Mouse (Mus musculus) stomach, embryonic 16.5 days (tissue): ENCODE measurements around the gene Slc24a2. TPM values are rescaled to one million over a fixed set of nuclear protein-coding genes. Genes with fewer than 3 reads are reported as not detected.

Source experiments
- ATAC-seq: fragments of 200-750 bp; cut with Nextera tagmentation; 2 replicates; pipeline ENCODE4 v1.8.0; 2017; ENCODE audit warnings: moderate number of reproducible peaks, moderate TSS enrichment; ENCODE audit not compliant: insufficient read depth, low FRiP score
- H3K27ac ChIP-seq: fragments of 300-500 bp; sonication (generic); 2 replicates; pipeline ENCODE4 v1.5.1; 2014; ENCODE audit warnings: low read length
- H3K27me3 ChIP-seq: fragments of 300-500 bp; sonication (generic); 2 replicates; pipeline ENCODE4 v1.6.1; 2014; ENCODE audit warnings: low read length, control low read depth, mixed read lengths; ENCODE audit not compliant: control insufficient read depth, insufficient read depth
- H3K36me3 ChIP-seq: fragments of 300-500 bp; sonication (generic); 2 replicates; pipeline ENCODE4 v1.6.1; 2014; ENCODE audit warnings: low read length; ENCODE audit not compliant: control insufficient read depth, insufficient read depth
- H3K4me1 ChIP-seq: fragments of 300-500 bp; sonication (generic); 2 replicates; pipeline ENCODE4 v1.6.1; 2014; ENCODE audit warnings: low read length, control low read depth, mixed read lengths; ENCODE audit not compliant: control insufficient read depth, insufficient read depth
- H3K4me2 ChIP-seq: fragments of 300-500 bp; sonication (generic); 2 replicates; pipeline ENCODE4 v1.6.1; 2014; ENCODE audit warnings: low read depth, low read length, mixed read lengths
- H3K4me3 ChIP-seq: fragments of 300-500 bp; sonication (generic); replicated peaks from 2 replicates; pipeline ENCODE4 v1.5.1; 2014; ENCODE audit warnings: mild to moderate bottlenecking, low read length
- H3K9ac ChIP-seq: fragments of 300-500 bp; sonication (generic); 2 replicates; pipeline ENCODE4 v1.6.1; 2014; ENCODE audit warnings: low read length
- H3K9me3 ChIP-seq: fragments of 300-500 bp; sonication (generic); replicated peaks from 2 replicates; pipeline ENCODE4 v1.6.1; 2016; ENCODE audit warnings: low read length, control low read depth; ENCODE audit not compliant: control insufficient read depth
- WGBS: fragments of 180-500 bp; shearing (Covaris S2); extraction: QIAGEN DNeasy Blood & Tissue Kit; methylation state at CpG from one replicate; pipeline ENCODE4 v1.1.7; 2014; 5-methylcytosine and 5-hydroxymethylcytosine counted together
- polyA plus RNA-seq: library from polyadenylated mRNA; unstranded; fragments of >200 nt; fragmentation: Nextera tagmentation; extraction: Ambion mirVana; gene quantifications from 2 replicates; pipeline ENCODE4 v1.2.1, GENCODE M21; 2015

The Slc24a2 gene
- polyA plus RNA-seq, 1 experiment from 2014 or later: 0.19 TPM

- H3K4me1 ChIP-seq: no peaks in the 10 kb centered on the region
- no peak overlapping the region for H3K4me2 ChIP-seq
- H3K27ac ChIP-seq: no peak overlapping the region
- H3K9me3 ChIP-seq: no peaks in the 10 kb centered on the region
- ATAC-seq: no peak
- WGBS: 75% methylated on average over 5 of the region's 5 CpGs
- no peaks in the 10 kb centered on the region for H3K36me3 ChIP-seq
- H3K27me3 ChIP-seq: no peaks in the 10 kb centered on the region
- no peak overlapping the region for H3K4me3 ChIP-seq
- H3K9ac ChIP-seq: no peak overlapping the region
Observed at GRCm38 (mm10) chr4:87065227-87065626, 165.1 kb downstream of the Slc24a2 start.

GRCm38 (mm10) chr4:87064561-87064960, 165.7 kb downstream of the Slc24a2 start:
- no peaks in the 10 kb centered on the region for H3K36me3 ChIP-seq
- no peak overlapping the region for H3K27ac ChIP-seq
- H3K4me3 ChIP-seq: no peak overlapping the region
- no peaks in the 10 kb centered on the region for H3K4me1 ChIP-seq
- no peaks in the 10 kb centered on the region for H3K27me3 ChIP-seq
- no peak overlapping the region for H3K4me2 ChIP-seq
- WGBS: 80% methylated on average over 2 of the region's 2 CpGs
- no peaks in the 10 kb centered on the region for H3K9me3 ChIP-seq
- ATAC-seq: no peak
- H3K9ac ChIP-seq: no peak overlapping the region

- no peaks in the 10 kb centered on the region for H3K9me3 ChIP-seq
- no peaks in the 10 kb centered on the region for H3K4me1 ChIP-seq
- ATAC-seq: no peak
- H3K36me3 ChIP-seq: no peaks in the 10 kb centered on the region
- H3K4me2 ChIP-seq: no peak overlapping the region
- 69% methylated on average over 6 of the region's 6 CpGs for WGBS
- no peaks in the 10 kb centered on the region for H3K27me3 ChIP-seq
- no peak overlapping the region for H3K27ac ChIP-seq
- H3K4me3 ChIP-seq: no peak overlapping the region
- no peak overlapping the region for H3K9ac ChIP-seq
Observed at GRCm38 (mm10) chr4:87062771-87063253, 167.5 kb downstream of the Slc24a2 start.

- H3K27ac ChIP-seq: no peak overlapping the region
- H3K27me3 ChIP-seq: no peaks in the 10 kb centered on the region
- WGBS: 84% methylated on average over 2 of the region's 2 CpGs
Observed at GRCm38 (mm10) chr4:87061696-87062095, 168.6 kb downstream of the Slc24a2 start.

GRCm38 (mm10) chr4:87057572-87057971, 172.7 kb downstream of the Slc24a2 start:
- WGBS: 76% methylated on average over 3 of the region's 3 CpGs
- H3K27me3 ChIP-seq: no peaks in the 10 kb centered on the region
- no peak overlapping the region for H3K9ac ChIP-seq
- H3K4me1 ChIP-seq: no peaks in the 10 kb centered on the region
- no peak overlapping the region for H3K27ac ChIP-seq
- H3K36me3 ChIP-seq: no peaks in the 10 kb centered on the region
- H3K4me3 ChIP-seq: no peak overlapping the region
- H3K9me3 ChIP-seq: no peaks in the 10 kb centered on the region
- no peak for ATAC-seq
- no peak overlapping the region for H3K4me2 ChIP-seq

More at GRCm38 (mm10) chr4:87061696-87062095, 168.6 kb downstream of the Slc24a2 start:
- no peaks in the 10 kb centered on the region for H3K36me3 ChIP-seq
- no peak overlapping the region for H3K4me3 ChIP-seq
- no peaks in the 10 kb centered on the region for H3K4me1 ChIP-seq
- H3K9ac ChIP-seq: no peak overlapping the region
- ATAC-seq: no peak
- H3K4me2 ChIP-seq: no peak overlapping the region
- H3K9me3 ChIP-seq: no peaks in the 10 kb centered on the region

- no peak overlapping the region for H3K4me3 ChIP-seq
- H3K4me1 ChIP-seq: no peaks in the 10 kb centered on the region
- no peak overlapping the region for H3K9ac ChIP-seq
- H3K27ac ChIP-seq: no peak overlapping the region
- WGBS: 65% methylated on average over 7 of the region's 7 CpGs
- H3K36me3 ChIP-seq: no peaks in the 10 kb centered on the region
- no peaks in the 10 kb centered on the region for H3K9me3 ChIP-seq
- no peak overlapping the region for H3K4me2 ChIP-seq
- H3K27me3 ChIP-seq: no peaks in the 10 kb centered on the region
- ATAC-seq: no peak
Observed at GRCm38 (mm10) chr4:87055768-87056167, 174.5 kb downstream of the Slc24a2 start.

- 94% methylated on average over 5 of the region's 5 CpGs for WGBS
- ATAC-seq: no peak
- H3K9me3 ChIP-seq: no peaks in the 10 kb centered on the region
- H3K9ac ChIP-seq: no peak overlapping the region
- H3K36me3 ChIP-seq: no peaks in the 10 kb centered on the region
- H3K27ac ChIP-seq: no peak overlapping the region
- H3K27me3 ChIP-seq: no peaks in the 10 kb centered on the region
- H3K4me3 ChIP-seq: no peak overlapping the region
- no peaks in the 10 kb centered on the region for H3K4me1 ChIP-seq
- no peak overlapping the region for H3K4me2 ChIP-seq
Observed at GRCm38 (mm10) chr4:87052881-87053280, 177.4 kb downstream of the Slc24a2 start.

- no peaks in the 10 kb centered on the region for H3K36me3 ChIP-seq
- H3K27me3 ChIP-seq: no peaks in the 10 kb centered on the region
- H3K9me3 ChIP-seq: no peaks in the 10 kb centered on the region
- no peak overlapping the region for H3K4me3 ChIP-seq
- no peak for ATAC-seq
- H3K27ac ChIP-seq: no peak overlapping the region
- H3K4me2 ChIP-seq: no peak overlapping the region
- H3K4me1 ChIP-seq: no peaks in the 10 kb centered on the region
- WGBS: 65% methylated on average over 3 of the region's 3 CpGs
- H3K9ac ChIP-seq: no peak overlapping the region
Observed at GRCm38 (mm10) chr4:87049061-87049460, 181.2 kb downstream of the Slc24a2 start.

- no peaks in the 10 kb centered on the region for H3K27me3 ChIP-seq
- H3K36me3 ChIP-seq: no peaks in the 10 kb centered on the region
- no peak overlapping the region for H3K4me3 ChIP-seq
- ATAC-seq: no peak
- H3K4me1 ChIP-seq: no peaks in the 10 kb centered on the region
- H3K4me2 ChIP-seq: no peak overlapping the region
- WGBS: 64% methylated on average over 2 of the region's 2 CpGs
- no peaks in the 10 kb centered on the region for H3K9me3 ChIP-seq
- no peak overlapping the region for H3K9ac ChIP-seq
- H3K27ac ChIP-seq: no peak overlapping the region
Observed at GRCm38 (mm10) chr4:87047131-87047530, 183.1 kb downstream of the Slc24a2 start.

- Histone ChIP-seq H3K4me3 (no peak overlapping the region), H3K9ac (no peak overlapping the region), H3K4me1 (no peaks in the 10 kb centered on the region), H3K4me2 (no peak overlapping the region), H3K27me3 (no peaks in the 10 kb centered on the region), H3K9me3 (no peaks in the 10 kb centered on the region), H3K27ac (no peak overlapping the region), H3K36me3 (no peaks in the 10 kb centered on the region)
- WGBS: 84% methylated on average over 9 of the region's 9 CpGs
- no peak for ATAC-seq
Observed at GRCm38 (mm10) chr4:87043296-87043695, 187.0 kb downstream of the Slc24a2 start.
